Mouse (Mus musculus) kidney, adult 2 months (tissue): ENCODE data around the gene Ctla4. TPM values are rescaled to one million over a fixed set of nuclear protein-coding genes. Genes with fewer than 3 reads are reported as not detected.

ENCODE experiments used
- DNase-seq: peaks from one replicate; pipeline ENCODE4 v3.0.0; 2021
- H3K27ac ChIP-seq: fragments of 200-500 bp; 2 replicates; pipeline ENCODE4 v1.5.1; 2012; ENCODE audit warnings: low read depth, low read length, control low read depth, inconsistent platforms; ENCODE audit not compliant: insufficient read depth
- H3K27me3 ChIP-seq: fragments of 200-500 bp; replicated peaks from 2 replicates; pipeline ENCODE4 v1.6.1; 2012; ENCODE audit warnings: mild to moderate bottlenecking, moderate library complexity, low read length, inconsistent platforms; ENCODE audit not compliant: control insufficient read depth, insufficient read depth
- H3K36me3 ChIP-seq: fragments of 200-500 bp; 2 replicates; pipeline ENCODE4 v1.6.1; 2012; ENCODE audit warnings: mild to moderate bottlenecking, moderate library complexity, low read length, inconsistent platforms; ENCODE audit not compliant: control insufficient read depth, insufficient read depth
- H3K4me1 ChIP-seq: fragments of 200-500 bp; 2 replicates; pipeline ENCODE4 v1.6.1; 2011; ENCODE audit warnings: low read length; ENCODE audit not compliant: control insufficient read depth, insufficient read depth
- H3K4me3 ChIP-seq: fragments of 200-500 bp; 2 replicates; pipeline ENCODE4 v1.5.1; 2011; ENCODE audit warnings: mild to moderate bottlenecking, low read depth, low read length, control low read depth; ENCODE audit not compliant: insufficient read depth
- CTCF ChIP-seq: fragments of 200-500 bp; conservative IDR thresholded peaks from 2 replicates; pipeline ENCODE4 v1.5.1; 2011; ENCODE audit warnings: low read depth, mild to moderate bottlenecking, control low read depth, low read length, moderate library complexity, mixed read lengths; ENCODE audit not compliant: insufficient read depth, insufficient read length
- POLR2A ChIP-seq: fragments of 200-500 bp; IDR thresholded peaks from one replicate; pipeline ENCODE4 v1.6.1; 2011; ENCODE audit warnings: low read depth, low read length, control low read depth
- WGBS: fragments of 180-500 bp; shearing (Covaris S2); methylation state at CpG from one replicate; pipeline ENCODE4 v1.1.7; 2018; 5-methylcytosine and 5-hydroxymethylcytosine counted together
- polyA plus RNA-seq: library from polyadenylated mRNA; depleted of rRNA; stranded (reverse); fragments of >200 nt; gene quantifications from 2 replicates; pipeline ENCODE4 v1.2.3, GENCODE M21; 2012

Ctla4 gene
- polyA plus RNA-seq, 1 experiment = 0.27 TPM

- Histone ChIP-seq H3K36me3 (no peaks in the 10 kb centered on the region), H3K4me1 (no peaks in the 10 kb centered on the region), H3K4me3 (no peak overlapping the region), H3K27me3 (no peaks in the 10 kb centered on the region; the same call in 1 of the 2 replicates), H3K27ac (no peak overlapping the region)
- TF ChIP-seq POLR2A (no peak), CTCF (peak; percentile 74)
- peak; percentile 57 for DNase-seq
- WGBS = 65% methylated on average over 17 of the region's 17 CpGs
These were observed 18.2 kb upstream of the Ctla4 start for GRCm38 (mm10) chr1:60868333-60869277.

GRCm38 (mm10) chr1:60875267-60875666 is 11.5 kb upstream of the Ctla4 start:
- H3K27me3 ChIP-seq = no peaks in the 10 kb centered on the region; the same call in 1 of the 2 replicates
- H3K27ac ChIP-seq = no peak overlapping the region
- H3K36me3 ChIP-seq = no peaks in the 10 kb centered on the region
- H3K4me3 ChIP-seq = no peak overlapping the region
- no peak for DNase-seq
- TF ChIP-seq CTCF (no peak), POLR2A (no peak)
- no peaks in the 10 kb centered on the region for H3K4me1 ChIP-seq
- 31% methylated on average over 3 of the region's 3 CpGs for WGBS

GRCm38 (mm10) chr1:60880116-60880867 is 6.5 kb upstream of the Ctla4 start:
- Histone ChIP-seq H3K36me3 (no peaks in the 10 kb centered on the region), H3K4me1 (no peaks in the 10 kb centered on the region), H3K27me3 (no peaks in the 10 kb centered on the region), H3K4me3 (no peak overlapping the region), H3K27ac (no peak overlapping the region)
- no peak for TF ChIP-seq CTCF
- no peak for TF ChIP-seq POLR2A
- DNase-seq = no peak
- WGBS = 78% methylated on average over 10 of the region's 10 CpGs

- Histone ChIP-seq H3K27ac (no peak overlapping the region), H3K36me3 (no peaks in the 10 kb centered on the region), H3K4me3 (no peak overlapping the region), H3K27me3 (no peaks in the 10 kb centered on the region), H3K4me1 (no peaks in the 10 kb centered on the region)
- no peak for TF ChIP-seq POLR2A
- no peak for TF ChIP-seq CTCF
- no peak for DNase-seq
- 41% methylated on average over 2 of the region's 2 CpGs for WGBS
These were observed 4.0 kb upstream of the Ctla4 start for GRCm38 (mm10) chr1:60882792-60883191.

GRCm38 (mm10) chr1:60883279-60883678 is 3.5 kb upstream of the Ctla4 start:
- DNase-seq = no peak
- Histone ChIP-seq H3K27ac (no peak overlapping the region), H3K27me3 (no peaks in the 10 kb centered on the region), H3K4me3 (no peak overlapping the region), H3K4me1 (no peaks in the 10 kb centered on the region), H3K36me3 (no peaks in the 10 kb centered on the region)
- WGBS = 88% methylated on average over 2 of the region's 2 CpGs
- TF ChIP-seq POLR2A (no peak), CTCF (no peak)

- Histone ChIP-seq H3K27me3 (no peaks in the 10 kb centered on the region), H3K4me3 (no peak overlapping the region), H3K36me3 (no peaks in the 10 kb centered on the region), H3K4me1 (no peaks in the 10 kb centered on the region), H3K27ac (no peak overlapping the region)
- no peak for TF ChIP-seq POLR2A
- no peak for TF ChIP-seq CTCF
- no peak for DNase-seq
- 58% methylated on average over 1 of the region's 1 CpGs for WGBS
These were observed 2.2 kb upstream of the Ctla4 start for GRCm38 (mm10) chr1:60884611-60885010.
